23 mouse cellular contexts compared by ENCODE assay signal in the genomic region with DNA sequence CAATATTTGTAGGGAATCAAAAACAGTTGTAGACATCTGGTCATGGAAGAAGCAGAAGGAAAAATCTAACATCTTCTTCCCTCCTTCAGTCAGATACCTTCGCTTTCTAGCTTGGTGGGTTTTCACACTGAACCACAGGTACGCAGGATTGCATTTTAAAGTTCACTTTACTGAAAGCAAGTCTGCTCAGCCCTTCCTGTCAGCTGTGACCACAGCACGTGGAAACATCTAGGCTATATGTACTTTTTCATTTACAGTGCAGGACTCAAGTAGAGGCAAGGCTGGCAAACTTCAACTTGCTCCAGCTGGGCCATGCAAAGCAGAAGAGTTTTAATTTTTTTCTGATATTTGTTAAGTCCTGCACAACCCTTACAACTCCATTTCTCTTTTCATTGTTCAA.
DNase-seq lines count a peak whose midpoint lies in the region; ATAC-seq and TF ChIP-seq lines count a peak whose summit lies in the region.
"Had no signal": no experiment of that assay in that cellular context is flagged by ENCODE, and none has a peak within 500 bp of the region (broad histone marks: within the 10 kb centered on the region; RNA-seq: fewer than 3 reads in every experiment).

No protein-coding gene starts in this region.

- H3K4me3 ChIP-seq in kidney, adult 2 months (ENCODE audit: insufficient read depth, low read depth, low read length): no peak overlapping the region
- no peak overlapping the region for H3K4me3 ChIP-seq in kidney, embryonic 14.5 days (ENCODE audit: low read length)
- H3K4me3 ChIP-seq in midbrain, embryonic 16.5 days (ENCODE audit: low read depth, low read length): no peak overlapping the region
- H3K4me3 ChIP-seq: embryonic facial prominence, embryonic 12.5 days; embryonic facial prominence, embryonic 15.5 days; hindbrain, embryonic 10.5 days; hindbrain, embryonic 13.5 days had no signal

- no peak for TF ChIP-seq CTCF in kidney, adult 2 months (conservative IDR thresholded peaks at IDR 0.05; ENCODE audit: insufficient read depth, insufficient read length, low read depth, low read length)

- no peak for ATAC-seq in kidney, embryonic 14.5 days (ENCODE audit: low FRiP score, low TSS enrichment)
- peak; percentile 54 for ATAC-seq in CD4-positive, CD25-positive, alpha-beta regulatory T cell, adult 4 months
- ATAC-seq in megakaryocyte progenitor cell, adult 5-6 weeks (replicated peaks; ENCODE audit: poor library complexity): no peak
- ATAC-seq in midbrain, embryonic 16.5 days: no peak
- ATAC-seq: forebrain, embryonic 14.5 days; hindbrain, embryonic 16.5 days; intestine, embryonic 16.5 days had no signal

- no peaks in the 10 kb centered on the region for H3K9me3 ChIP-seq in kidney, embryonic 14.5 days (ENCODE audit: control insufficient read depth, low read length)
- H3K9me3 ChIP-seq in midbrain, embryonic 16.5 days (replicated peaks; ENCODE audit: control insufficient read depth, low read length, poor library complexity, severe bottlenecking): no peaks in the 10 kb centered on the region
- H3K9me3 ChIP-seq: embryonic facial prominence, embryonic 12.5 days; embryonic facial prominence, embryonic 15.5 days; hindbrain, embryonic 10.5 days; hindbrain, embryonic 13.5 days had no signal

- no peak for DNase-seq in kidney, adult 2 months
- peak; percentile 42 for DNase-seq in 416B (ENCODE audit: low read depth)
- DNase-seq: adrenal gland, adult 2 months; adrenal gland, postnatal 14 days; cerebellum, adult 11 months; cerebellum, adult 2 months; cerebellum, adult 9-11 months; cerebellum, postnatal 25 days; gastrocnemius, postnatal 14 days; heart, adult 11 months; heart, postnatal 36 days had no signal

- no peak overlapping the region for H3K4me2 ChIP-seq in kidney, embryonic 14.5 days (replicated peaks; ENCODE audit: low read depth, low read length)
- H3K4me2 ChIP-seq in midbrain, embryonic 16.5 days (ENCODE audit: low read length): no peak overlapping the region
- H3K4me2 ChIP-seq: embryonic facial prominence, embryonic 12.5 days; embryonic facial prominence, embryonic 15.5 days; heart, embryonic 11.5 days; hindbrain, embryonic 13.5 days had no signal

- H3K36me3 ChIP-seq in kidney, adult 2 months (ENCODE audit: control insufficient read depth, insufficient read depth, low read length): peaks cover 1% of the 10 kb centered on the region; the same call in 1 of the 2 replicates
- no peaks in the 10 kb centered on the region for H3K36me3 ChIP-seq in kidney, embryonic 14.5 days (ENCODE audit: control insufficient read depth, insufficient read depth, low read length)
- H3K36me3 ChIP-seq in midbrain, embryonic 16.5 days (ENCODE audit: control insufficient read depth, insufficient read depth, low read length): no peaks in the 10 kb centered on the region
- H3K36me3 ChIP-seq: embryonic facial prominence, embryonic 12.5 days; embryonic facial prominence, embryonic 15.5 days; hindbrain, embryonic 10.5 days; hindbrain, embryonic 13.5 days had no signal

- TF ChIP-seq POLR2A in kidney, adult 2 months (IDR thresholded peaks at IDR 0.05; ENCODE audit: low read depth, low read length): no peak

- H3K4me1 ChIP-seq in kidney, adult 2 months (ENCODE audit: control insufficient read depth, insufficient read depth, low read length): peaks cover 26% of the 10 kb centered on the region
- no peaks in the 10 kb centered on the region for H3K4me1 ChIP-seq in kidney, embryonic 14.5 days (ENCODE audit: control insufficient read depth, insufficient read depth, low read length)
- H3K4me1 ChIP-seq in midbrain, embryonic 16.5 days (ENCODE audit: control insufficient read depth, insufficient read depth, low read length): no peaks in the 10 kb centered on the region
- H3K4me1 ChIP-seq: embryonic facial prominence, embryonic 15.5 days; hindbrain, embryonic 13.5 days had no signal

- WGBS in kidney, adult 2 months: 88% methylated on average over 3 of the region's 3 CpGs
- WGBS in kidney, embryonic 14.5 days: 87% methylated on average over 3 of the region's 3 CpGs
- 88% methylated on average over 3 of the region's 3 CpGs for WGBS in midbrain, embryonic 16.5 days

- no peak overlapping the region for H3K9ac ChIP-seq in kidney, embryonic 14.5 days (ENCODE audit: low read depth, low read length)
- H3K9ac ChIP-seq in midbrain, embryonic 16.5 days (ENCODE audit: low read depth, low read length): no peak overlapping the region
- H3K9ac ChIP-seq: embryonic facial prominence, embryonic 12.5 days; embryonic facial prominence, embryonic 15.5 days; hindbrain, embryonic 13.5 days had no signal

- 0 out of 2 replicates have a peak overlapping the region, but pooled peaks have one; percentile 10 for H3K27ac ChIP-seq in kidney, adult 2 months (ENCODE audit: insufficient read depth, low read depth, low read length)
- no peak overlapping the region for H3K27ac ChIP-seq in kidney, embryonic 14.5 days (ENCODE audit: low read depth, low read length)
- H3K27ac ChIP-seq in midbrain, embryonic 16.5 days (ENCODE audit: low read length): no peak overlapping the region
- H3K27ac ChIP-seq: embryonic facial prominence, embryonic 12.5 days; embryonic facial prominence, embryonic 15.5 days; hindbrain, embryonic 10.5 days; hindbrain, embryonic 13.5 days had no signal

- no peaks in the 10 kb centered on the region for H3K27me3 ChIP-seq in kidney, adult 2 months (replicated peaks; ENCODE audit: control insufficient read depth, insufficient read depth, low read length)
- no peaks in the 10 kb centered on the region for H3K27me3 ChIP-seq in kidney, embryonic 14.5 days (ENCODE audit: control insufficient read depth, insufficient read depth, low read length)
- H3K27me3 ChIP-seq in midbrain, embryonic 16.5 days (ENCODE audit: control insufficient read depth, insufficient read depth, low read depth, low read length): no peaks in the 10 kb centered on the region
- H3K27me3 ChIP-seq: embryonic facial prominence, embryonic 12.5 days; embryonic facial prominence, embryonic 15.5 days; hindbrain, embryonic 13.5 days had no signal
